Mouse (Mus musculus): ENCODE measurements at regions not wholly inside any gene's neighbourhood (a gene's known extent, or its start where the extent isn't known, plus 50 kb on each side); places are given as distances from the start of the nearest gene placed in this dataset.

- no peak for DNase-seq (ENCODE audit: low read depth)
These were observed 106.2 kb downstream of the Rassf10 start for GRCm38 (mm10) chr7:113059967-113060284.

GRCm38 (mm10) chr7:113060991-113061390 is 107.2 kb downstream of the Rassf10 start:
- DNase-seq (ENCODE audit: low read depth), result no peak

- no peak for DNase-seq (ENCODE audit: low read depth)
These were observed 112.8 kb downstream of the Rassf10 start for GRCm38 (mm10) chr7:113066536-113066935.

DNA sequence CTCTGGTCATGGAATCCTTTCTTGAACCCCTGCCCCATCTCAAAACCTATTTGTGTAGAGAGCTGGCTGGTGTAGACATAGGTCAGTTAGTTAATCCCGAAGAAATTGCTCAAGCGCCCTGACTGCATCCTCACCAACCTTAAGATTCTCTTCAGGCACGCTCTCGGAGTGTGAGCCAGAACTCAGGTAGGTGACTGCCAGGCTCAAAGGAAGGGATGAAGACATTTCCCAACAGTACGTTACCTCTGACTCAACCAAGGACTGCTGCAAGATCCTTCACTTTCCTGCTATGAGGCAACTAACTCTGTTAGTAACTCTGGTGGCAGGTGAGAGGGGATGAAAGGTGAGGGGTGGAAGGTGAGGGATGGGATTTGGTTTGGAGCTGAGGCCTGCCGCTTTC is 114.5 kb downstream of the Rassf10 start:
- DNase-seq (ENCODE audit: low read depth), result no peak

GRCm38 (mm10) chr7:113069336-113069924 is 115.7 kb downstream of the Rassf10 start:
- no peak for DNase-seq (ENCODE audit: low read depth)

DNA sequence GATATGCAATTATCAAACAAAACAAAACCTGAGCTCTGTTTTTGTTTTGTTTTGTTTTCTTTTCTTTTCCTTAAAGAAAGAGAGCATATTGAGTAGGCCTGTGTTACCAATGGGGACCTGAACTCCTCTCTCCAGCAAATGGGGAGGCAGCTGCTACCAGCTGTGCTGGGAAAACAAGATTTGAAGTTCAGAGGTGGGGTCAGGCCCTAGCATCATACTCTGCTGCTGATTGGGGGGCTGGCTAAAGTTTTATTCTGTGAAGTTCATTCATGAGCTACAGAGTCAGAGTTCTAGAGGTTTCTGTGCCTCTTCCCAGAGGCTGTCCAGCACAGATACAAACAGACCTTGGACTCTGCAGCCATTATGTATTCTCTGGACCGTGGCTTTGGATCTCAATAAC is 117.7 kb downstream of the Rassf10 start:
- DNase-seq (ENCODE audit: low read depth), result no peak

DNA sequence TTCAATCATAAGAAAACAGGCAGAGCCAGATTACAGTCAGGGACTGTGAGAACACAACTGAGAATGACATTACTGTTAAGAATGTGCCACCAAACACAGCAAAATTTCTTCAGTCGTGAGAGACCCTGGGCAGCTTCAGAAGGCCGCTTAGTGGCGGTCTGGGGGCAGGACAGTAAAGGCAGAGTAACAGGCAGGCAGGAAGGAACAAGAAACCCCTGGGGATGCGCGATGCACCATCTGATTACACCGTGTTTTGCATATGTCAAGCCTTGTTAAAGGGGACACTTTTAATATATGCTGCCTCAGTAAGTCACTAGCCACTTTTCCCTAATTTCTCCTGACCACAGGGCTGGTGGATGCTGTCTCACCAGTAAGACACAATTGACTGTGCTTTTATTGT is 120.0 kb downstream of the Rassf10 start:
- no peak for DNase-seq (ENCODE audit: low read depth)

GRCm38 (mm10) chr7:113075371-113075770 is 121.6 kb downstream of the Rassf10 start:
- DNase-seq (ENCODE audit: low read depth), result no peak

- no peak for DNase-seq (ENCODE audit: low read depth)
These were observed 122.5 kb downstream of the Rassf10 start for GRCm38 (mm10) chr7:113076243-113076642.

DNA sequence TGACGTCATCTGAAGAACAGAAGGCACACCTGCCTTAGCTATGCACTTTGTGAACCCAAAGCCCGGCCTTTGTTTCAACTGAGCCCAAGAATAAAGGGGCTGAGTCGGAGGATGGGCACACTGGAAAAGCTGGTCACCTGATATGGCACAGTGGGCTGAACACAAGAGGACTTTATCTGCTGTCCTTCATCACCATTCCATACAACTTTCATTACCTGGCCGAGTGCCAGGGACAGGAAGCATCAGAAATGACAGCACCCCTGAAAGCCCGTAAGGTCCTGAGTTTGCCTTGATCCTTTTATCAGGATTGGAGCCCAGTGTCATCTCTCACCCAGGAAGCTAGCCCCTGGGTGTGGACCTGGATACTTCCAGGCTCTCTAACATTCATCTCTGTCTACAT is 126.1 kb upstream of the Arntl start:
- no peak for DNase-seq (ENCODE audit: low read depth)

DNA sequence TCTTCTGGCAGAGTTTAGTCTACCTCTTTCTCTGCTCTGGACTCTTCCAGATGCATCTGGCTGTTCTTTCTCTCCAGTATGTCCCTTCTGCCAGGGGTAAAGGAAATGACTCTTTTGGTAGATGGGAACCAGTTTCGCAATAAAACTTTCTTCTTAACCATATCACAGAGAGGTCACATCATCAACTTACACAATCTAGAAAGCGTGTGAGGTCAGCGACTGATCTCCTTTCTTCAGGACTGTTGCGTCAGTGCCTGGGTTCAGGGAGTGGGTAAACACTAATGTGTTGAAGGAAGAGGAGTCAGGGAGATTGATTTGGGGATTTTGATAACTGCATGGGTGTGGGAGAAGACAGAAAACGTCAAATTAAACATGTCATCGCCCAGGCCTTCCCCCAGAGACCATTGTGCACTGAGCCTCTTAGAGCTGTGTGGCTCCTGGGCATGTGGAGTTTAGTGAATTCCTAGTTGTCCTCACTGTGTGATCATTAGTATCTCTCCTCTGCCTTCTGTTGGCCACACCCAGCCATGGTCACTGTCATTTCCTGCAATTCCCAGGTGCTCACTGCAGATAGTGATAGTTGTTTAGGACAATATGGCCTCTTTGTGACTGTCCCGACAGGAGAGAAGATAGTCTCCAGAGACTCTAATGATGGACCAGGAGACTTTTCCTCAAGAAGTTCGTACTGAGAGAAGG is 122.2 kb upstream of the Arntl start:
- DNase-seq (ENCODE audit: low read depth), result peak; percentile 6

- no peak for DNase-seq (ENCODE audit: low read depth)
These were observed 121.1 kb upstream of the Arntl start for GRCm38 (mm10) chr7:113086158-113086557.

GRCm38 (mm10) chr7:113087646-113088045 is 119.6 kb upstream of the Arntl start:
- DNase-seq (ENCODE audit: low read depth), result no peak

GRCm38 (mm10) chr7:113089044-113089443 is 118.2 kb upstream of the Arntl start:
- DNase-seq (ENCODE audit: low read depth), result no peak

- no peak for DNase-seq (ENCODE audit: low read depth)
These were observed 113.3 kb upstream of the Arntl start for GRCm38 (mm10) chr7:113093931-113094330.

- DNase-seq (ENCODE audit: low read depth), result no peak
These were observed 112.2 kb upstream of the Arntl start for GRCm38 (mm10) chr7:113095092-113095491.

DNA sequence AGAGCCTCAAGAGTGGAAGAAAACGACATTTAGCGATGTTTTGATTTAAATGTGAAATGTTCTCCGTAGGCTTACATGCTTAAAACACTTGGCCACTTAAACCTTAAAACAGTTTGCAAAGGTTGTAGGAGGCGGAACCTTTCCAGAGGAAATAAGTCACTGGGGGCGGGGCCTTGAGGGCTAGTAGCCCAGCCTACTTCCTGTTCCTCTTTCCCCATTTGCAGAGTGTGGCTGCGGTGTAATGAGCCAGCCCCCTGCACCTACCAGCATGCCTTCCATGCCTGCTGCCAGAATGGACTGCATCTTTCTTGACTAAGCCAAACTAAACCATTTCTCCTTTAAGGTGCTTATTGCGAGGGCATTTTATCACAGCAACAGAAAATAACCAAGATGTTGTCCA is 103.0 kb upstream of the Arntl start:
- peak; percentile 14 for DNase-seq (ENCODE audit: low read depth)

- DNase-seq (ENCODE audit: low read depth), result no peak
These were observed 101.9 kb upstream of the Arntl start for GRCm38 (mm10) chr7:113105359-113105758.

DNA sequence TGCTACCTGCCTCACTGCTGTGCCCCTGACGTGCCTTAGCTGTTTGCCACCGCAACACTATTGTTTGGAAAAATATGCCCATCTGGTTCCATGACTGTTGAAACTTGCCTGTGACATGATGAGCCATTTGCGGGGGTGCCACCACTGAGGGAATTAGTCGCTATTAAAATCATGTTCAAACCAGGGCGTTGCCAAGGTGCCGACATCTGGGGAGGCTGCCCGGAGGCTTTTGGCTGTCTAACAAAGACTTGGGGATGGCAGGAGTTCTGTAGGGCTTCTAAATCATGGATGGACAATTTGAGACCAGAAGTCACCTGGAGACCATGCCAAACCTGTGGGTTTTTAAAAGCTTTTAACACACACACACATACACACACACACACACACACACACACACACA is 100.5 kb upstream of the Arntl start:
- no peak for DNase-seq (ENCODE audit: low read depth)

- DNase-seq (ENCODE audit: low read depth), result no peak
These were observed 99.3 kb upstream of the Arntl start for GRCm38 (mm10) chr7:113107965-113108364.

DNA sequence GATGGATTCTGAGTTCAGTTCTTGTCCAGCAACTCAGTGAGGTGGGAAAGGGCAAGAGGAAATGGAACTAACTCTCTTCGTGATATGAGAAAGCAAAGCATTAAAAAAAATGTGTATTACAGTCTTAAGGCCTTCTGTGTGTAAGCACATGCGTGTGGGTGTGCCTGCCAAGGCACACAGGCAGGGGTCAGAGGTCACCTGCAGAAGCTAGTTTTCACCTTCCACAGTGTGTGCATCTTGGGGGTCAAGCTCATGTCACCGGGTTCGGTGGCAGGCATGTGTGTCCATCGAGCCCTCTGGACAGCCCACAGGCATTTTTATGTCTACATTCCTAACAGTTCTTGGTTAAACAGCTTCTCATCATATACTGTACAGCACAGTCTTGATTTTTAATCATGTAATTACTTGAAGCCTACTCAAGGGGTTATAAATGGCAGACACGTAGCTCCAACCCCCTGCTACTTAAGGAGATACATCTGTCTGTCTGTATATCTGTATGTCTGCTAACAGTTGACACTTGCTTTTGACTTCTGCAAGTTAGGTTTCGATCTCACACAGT is 98.7 kb upstream of the Arntl start:
- no peak for DNase-seq (ENCODE audit: low read depth)

- no peak for DNase-seq (ENCODE audit: low read depth)
These were observed 97.8 kb upstream of the Arntl start for GRCm38 (mm10) chr7:113109481-113109880.

- DNase-seq (ENCODE audit: low read depth), result no peak
These were observed 96.3 kb upstream of the Arntl start for GRCm38 (mm10) chr7:113110867-113111508.

Data from c-Kit-positive CD71-negative TER-119-negative erythroid progenitor cells, embryonic 14.5 days (primary cell).